Mouse (Mus musculus) intestine, embryonic 16.5 days (tissue): ENCODE data around the gene Naif1. TPM values are rescaled to one million over a fixed set of nuclear protein-coding genes. Genes with fewer than 3 reads are reported as not detected.
A peak's percentile ranks its signal among the peaks of the same experiment; 100 is the strongest.
"Not testable (repeated sequence)": the region's sequence is repeated elsewhere in the genome, so short reads cannot be mapped to it uniquely, and the experiment has no call there.

Source experiments
- ATAC-seq: fragments of 200-750 bp; cut with Nextera tagmentation; 2 replicates; pipeline ENCODE4 v1.8.0; 2017; ENCODE audit warnings: moderate TSS enrichment, moderate library complexity
- H3K27ac ChIP-seq: fragments of 300-500 bp; sonication (generic); 2 replicates; pipeline ENCODE4 v1.5.1; 2014; ENCODE audit warnings: mild to moderate bottlenecking, low read length
- H3K27me3 ChIP-seq: fragments of 300-500 bp; sonication (generic); replicated peaks from 2 replicates; pipeline ENCODE4 v1.6.1; 2014; ENCODE audit warnings: low read length, control low read depth, mixed read lengths; ENCODE audit not compliant: control insufficient read depth, insufficient read depth
- H3K36me3 ChIP-seq: fragments of 300-500 bp; sonication (generic); 2 replicates; pipeline ENCODE4 v1.6.1; 2014; ENCODE audit warnings: low read length, control low read depth; ENCODE audit not compliant: control insufficient read depth, insufficient read depth
- H3K4me1 ChIP-seq: fragments of 300-500 bp; sonication (generic); 2 replicates; pipeline ENCODE4 v1.6.1; 2014; ENCODE audit warnings: low read length, control low read depth, mixed read lengths; ENCODE audit not compliant: control insufficient read depth, insufficient read depth
- H3K4me2 ChIP-seq: fragments of 300-500 bp; sonication (generic); 2 replicates; pipeline ENCODE4 v1.6.1; 2014; ENCODE audit warnings: low read depth, low read length, control low read depth
- H3K4me3 ChIP-seq: fragments of 300-500 bp; sonication (generic); 2 replicates; pipeline ENCODE4 v1.5.1; 2014; ENCODE audit warnings: mild to moderate bottlenecking, low read length
- H3K9ac ChIP-seq: fragments of 300-500 bp; sonication (generic); 2 replicates; pipeline ENCODE4 v1.6.1; 2014; ENCODE audit warnings: low read depth, low read length
- H3K9me3 ChIP-seq: fragments of 300-500 bp; sonication (generic); 2 replicates; pipeline ENCODE4 v1.6.1; 2016; ENCODE audit warnings: low read length, control low read depth; ENCODE audit not compliant: control insufficient read depth
- WGBS: fragments of 180-500 bp; shearing (Covaris S2); extraction: QIAGEN DNeasy Blood & Tissue Kit; methylation state at CpG from one replicate; pipeline ENCODE4 v1.1.7; 2014; 5-methylcytosine and 5-hydroxymethylcytosine counted together
- polyA plus RNA-seq: library from polyadenylated mRNA; unstranded; fragments of >200 nt; fragmentation: Nextera tagmentation; extraction: Ambion mirVana; gene quantifications from 2 replicates; pipeline ENCODE4 v1.2.1, GENCODE M21; 2015

Gene Naif1
- polyA plus RNA-seq, 1 experiment from 2014 or later, result 5.3 TPM

- no peak overlapping the region for H3K4me3 ChIP-seq
- H3K9me3 ChIP-seq, result no peaks in the 10 kb centered on the region
- H3K4me2 ChIP-seq, result no peak overlapping the region; the same call in 1 of the 2 replicates
- H3K4me1 ChIP-seq, result no peaks in the 10 kb centered on the region
- ATAC-seq, result peak; percentile 99
- no peaks in the 10 kb centered on the region for H3K36me3 ChIP-seq
- 60% methylated on average over 6 of the region's 6 CpGs for WGBS
- peak overlapping the region; percentile 98 for H3K27ac ChIP-seq
- 0 out of 2 replicates have a peak overlapping the region, but pooled peaks have one; percentile 19 for H3K9ac ChIP-seq
- no peaks in the 10 kb centered on the region for H3K27me3 ChIP-seq
Measured at GRCm38 (mm10) chr2:32471001-32471680, 20.9 kb downstream of the Naif1 start.

- 71% methylated on average over 6 of the region's 6 CpGs for WGBS
Measured at GRCm38 (mm10) chr2:32471681-32472061, 21.4 kb downstream of the Naif1 start.

GRCm38 (mm10) chr2:32475361-32475760 is 25.1 kb downstream of the Naif1 start:
- not testable (repeated sequence) for H3K36me3 ChIP-seq, H3K4me3 ChIP-seq, H3K9me3 ChIP-seq, H3K9ac ChIP-seq, H3K27ac ChIP-seq, ATAC-seq, H3K27me3 ChIP-seq, H3K4me2 ChIP-seq, H3K4me1 ChIP-seq
- WGBS, result 98% methylated on average over 4 of the region's 9 CpGs

More at GRCm38 (mm10) chr2:32471681-32472061, 21.4 kb downstream of the Naif1 start:
- H3K4me1 ChIP-seq, result no peaks in the 10 kb centered on the region
- H3K27ac ChIP-seq, result peak overlapping the region; percentile 98
- no peaks in the 10 kb centered on the region for H3K27me3 ChIP-seq
- no peak overlapping the region; the same call in 1 of the 2 replicates for H3K4me2 ChIP-seq
- 0 out of 2 replicates have a peak overlapping the region, but pooled peaks have one; percentile 19 for H3K9ac ChIP-seq
- no peaks in the 10 kb centered on the region for H3K36me3 ChIP-seq
- no peak overlapping the region for H3K4me3 ChIP-seq
- peak; percentile 31 for ATAC-seq
- no peaks in the 10 kb centered on the region for H3K9me3 ChIP-seq

GRCm38 (mm10) chr2:32482351-32482750 is 32.1 kb downstream of the Naif1 start:
- ATAC-seq, result no peak
- peaks cover 4% of the 10 kb centered on the region; the same call in 1 of the 2 replicates for H3K4me1 ChIP-seq
- no peaks in the 10 kb centered on the region for H3K36me3 ChIP-seq
- peaks cover 5% of the 10 kb centered on the region; the same call in 1 of the 2 replicates for H3K9me3 ChIP-seq
- H3K27me3 ChIP-seq, result no peaks in the 10 kb centered on the region
- no peak overlapping the region for H3K4me3 ChIP-seq
- no peak overlapping the region for H3K27ac ChIP-seq
- no peak overlapping the region for H3K4me2 ChIP-seq
- WGBS, result 87% methylated on average over 8 of the region's 8 CpGs
- H3K9ac ChIP-seq, result no peak overlapping the region

- H3K4me2 ChIP-seq, result no peak overlapping the region
- 74% methylated on average over 9 of the region's 9 CpGs for WGBS
- H3K9ac ChIP-seq, result no peak overlapping the region
- H3K27ac ChIP-seq, result no peak overlapping the region
- H3K4me3 ChIP-seq, result no peak overlapping the region
- ATAC-seq, result no peak
- H3K4me1 ChIP-seq, result peaks cover 4% of the 10 kb centered on the region; the same call in 1 of the 2 replicates
- no peaks in the 10 kb centered on the region for H3K27me3 ChIP-seq
- H3K9me3 ChIP-seq, result peaks cover 3% of the 10 kb centered on the region; the same call in 1 of the 2 replicates
- H3K36me3 ChIP-seq, result no peaks in the 10 kb centered on the region
Measured at GRCm38 (mm10) chr2:32483179-32483875, 33.1 kb downstream of the Naif1 start.

- WGBS, result 76% methylated on average over 6 of the region's 6 CpGs
- H3K36me3 ChIP-seq, result no peaks in the 10 kb centered on the region
- ATAC-seq, result peak; percentile 49
- H3K4me1 ChIP-seq, result peaks cover 4% of the 10 kb centered on the region; the same call in 1 of the 2 replicates
- H3K9ac ChIP-seq, result peak overlapping the region; percentile 3
- no peak overlapping the region for H3K4me3 ChIP-seq
- no peak overlapping the region for H3K4me2 ChIP-seq
- H3K9me3 ChIP-seq, result no peaks in the 10 kb centered on the region
- H3K27ac ChIP-seq, result peak overlapping the region; percentile 45
- no peaks in the 10 kb centered on the region for H3K27me3 ChIP-seq
Measured at GRCm38 (mm10) chr2:32484933-32485332, 34.7 kb downstream of the Naif1 start.

GRCm38 (mm10) chr2:32485751-32486150 is 35.5 kb downstream of the Naif1 start:
- Histone ChIP-seq H3K9ac (peak overlapping the region; percentile 14; the same call in 1 of the 2 replicates), H3K4me3 (no peak overlapping the region), H3K36me3 (no peaks in the 10 kb centered on the region), H3K27ac (no peak overlapping the region), H3K4me1 (peaks cover 4% of the 10 kb centered on the region; the same call in 1 of the 2 replicates), H3K9me3 (no peaks in the 10 kb centered on the region), H3K4me2 (no peak overlapping the region), H3K27me3 (no peaks in the 10 kb centered on the region)
- WGBS, result 82% methylated on average over 4 of the region's 4 CpGs
- ATAC-seq, result no peak

- H3K36me3 ChIP-seq, result no peaks in the 10 kb centered on the region
- no peak overlapping the region for H3K4me3 ChIP-seq
- H3K9me3 ChIP-seq, result no peaks in the 10 kb centered on the region
- no peaks in the 10 kb centered on the region for H3K27me3 ChIP-seq
- no peak overlapping the region for H3K4me2 ChIP-seq
- H3K27ac ChIP-seq, result no peak overlapping the region
- WGBS, result 91% methylated on average over 9 of the region's 9 CpGs
- H3K4me1 ChIP-seq, result peaks cover 4% of the 10 kb centered on the region; the same call in 1 of the 2 replicates
- no peak for ATAC-seq
- H3K9ac ChIP-seq, result 0 out of 2 replicates have a peak overlapping the region, but pooled peaks have one; percentile 14
Measured at GRCm38 (mm10) chr2:32486155-32486554, 35.9 kb downstream of the Naif1 start.

- no peak overlapping the region for H3K4me3 ChIP-seq
- H3K4me2 ChIP-seq, result no peak overlapping the region
- ATAC-seq, result peak; percentile 66
- 2% methylated on average over 6 of the region's 6 CpGs for WGBS
- no peak overlapping the region for H3K27ac ChIP-seq
- H3K36me3 ChIP-seq, result no peaks in the 10 kb centered on the region
- H3K9ac ChIP-seq, result no peak overlapping the region
- no peaks in the 10 kb centered on the region for H3K27me3 ChIP-seq
- H3K9me3 ChIP-seq, result no peaks in the 10 kb centered on the region
- H3K4me1 ChIP-seq, result peaks cover 4% of the 10 kb centered on the region; the same call in 1 of the 2 replicates
Measured at GRCm38 (mm10) chr2:32487124-32487623, 36.9 kb downstream of the Naif1 start.
